ENCODE assay signal across 28 mouse cellular contexts in genomic region chr2:21793156-21793555, GRCm38 (mm10).
DNase-seq lines count a peak whose midpoint lies in the region; ATAC-seq lines count a peak whose summit lies in the region.
"Had no signal": no experiment of that assay in that cellular context is flagged by ENCODE, and none has a peak within 500 bp of the region (broad histone marks: within the 10 kb centered on the region; RNA-seq: fewer than 3 reads in every experiment).

No protein-coding gene starts in this region.

- H3K27me3 ChIP-seq in hindbrain, embryonic 14.5 days (ENCODE audit: control insufficient read depth, insufficient read depth, low read length): no peaks in the 10 kb centered on the region
- H3K27me3 ChIP-seq in hindbrain, embryonic 11.5 days (ENCODE audit: control insufficient read depth, insufficient read depth, low read length): no peaks in the 10 kb centered on the region
- H3K27me3 ChIP-seq: embryonic facial prominence, embryonic 12.5 days; embryonic facial prominence, embryonic 15.5 days; heart, embryonic 15.5 days had no signal

- no peak for DNase-seq in hindbrain, embryonic 14.5 days (ENCODE audit: low spot score)
- no peak for DNase-seq in hindbrain, embryonic 11.5 days (ENCODE audit: low spot score)
- DNase-seq in Muller cell, postnatal 12 days (ENCODE audit: inconsistent ontology term): peak; percentile 68
- DNase-seq in ZHBTc4 (ENCODE audit: low read depth, low spot score): peak; percentile 28
- no peak for DNase-seq in gastrocnemius, postnatal 4 days (ENCODE audit: low spot score in 2 of 2)
- DNase-seq in heart, adult 11 months: no peak
- DNase-seq: adrenal gland, adult 2 months; adrenal gland, postnatal 14 days; cerebellum, adult 11 months; cerebellum, adult 2 months; cerebellum, adult 9-11 months; cerebellum, postnatal 25 days; forebrain, postnatal 0 days; gastrocnemius, adult 2 months; gastrocnemius, postnatal 14 days; heart, postnatal 10 days; heart, postnatal 36 days; kidney, adult 2 months had no signal

- H3K4me1 ChIP-seq in hindbrain, embryonic 14.5 days (replicated peaks; ENCODE audit: control insufficient read depth, insufficient read depth, low read length): no peaks in the 10 kb centered on the region
- H3K4me1 ChIP-seq in hindbrain, embryonic 11.5 days (replicated peaks; ENCODE audit: control insufficient read depth, insufficient read depth, low read length): no peaks in the 10 kb centered on the region
- H3K4me1 ChIP-seq: embryonic facial prominence, embryonic 12.5 days; embryonic facial prominence, embryonic 15.5 days; heart, embryonic 15.5 days; hindbrain, embryonic 10.5 days had no signal

- no peaks in the 10 kb centered on the region for H3K36me3 ChIP-seq in hindbrain, embryonic 14.5 days (replicated peaks; ENCODE audit: control insufficient read depth, insufficient read depth)
- H3K36me3 ChIP-seq in hindbrain, embryonic 11.5 days (ENCODE audit: control insufficient read depth, insufficient read depth, low read length): no peaks in the 10 kb centered on the region
- H3K36me3 ChIP-seq: embryonic facial prominence, embryonic 12.5 days; embryonic facial prominence, embryonic 15.5 days; G1E; heart, embryonic 15.5 days; hindbrain, embryonic 10.5 days had no signal

- ATAC-seq in hindbrain, embryonic 14.5 days (ENCODE audit: low FRiP score): 0 out of 2 replicates have a peak, but pooled peaks have one; percentile 31
- no peak for ATAC-seq in hindbrain, embryonic 11.5 days (ENCODE audit: low FRiP score)
- ATAC-seq: forebrain, embryonic 14.5 days; forebrain, postnatal 0 days; hindbrain, postnatal 0 days; inflammation-experienced regulatory T-cells, adult 6 months; intestine, postnatal 0 days had no signal

- no peak overlapping the region for H3K4me3 ChIP-seq in hindbrain, embryonic 14.5 days (replicated peaks; ENCODE audit: low read length)
- no peak overlapping the region for H3K4me3 ChIP-seq in hindbrain, embryonic 11.5 days (ENCODE audit: low read depth, low read length)
- H3K4me3 ChIP-seq: embryonic facial prominence, embryonic 12.5 days; embryonic facial prominence, embryonic 15.5 days; gastrocnemius, adult 2 months; heart, embryonic 15.5 days; hindbrain, embryonic 10.5 days had no signal

- no peak overlapping the region for H3K9ac ChIP-seq in hindbrain, embryonic 14.5 days
- no peak overlapping the region for H3K9ac ChIP-seq in hindbrain, embryonic 11.5 days (ENCODE audit: low read depth, low read length)
- H3K9ac ChIP-seq: embryonic facial prominence, embryonic 12.5 days; embryonic facial prominence, embryonic 15.5 days; forebrain, postnatal 0 days; heart, embryonic 15.5 days had no signal

- WGBS in hindbrain, embryonic 14.5 days: 79% methylated on average over 2 of the region's 2 CpGs
- WGBS in hindbrain, embryonic 11.5 days: 86% methylated on average over 2 of the region's 2 CpGs

- H3K4me2 ChIP-seq in hindbrain, embryonic 14.5 days (replicated peaks): no peak overlapping the region
- no peak overlapping the region for H3K4me2 ChIP-seq in hindbrain, embryonic 11.5 days (replicated peaks; ENCODE audit: low read depth, low read length)
- H3K4me2 ChIP-seq: embryonic facial prominence, embryonic 12.5 days; embryonic facial prominence, embryonic 15.5 days; heart, embryonic 11.5 days; heart, embryonic 15.5 days had no signal

- no peaks in the 10 kb centered on the region for H3K9me3 ChIP-seq in hindbrain, embryonic 14.5 days (ENCODE audit: control insufficient read depth, low read length)
- H3K9me3 ChIP-seq in hindbrain, embryonic 11.5 days (ENCODE audit: control insufficient read depth, low read length): no peaks in the 10 kb centered on the region
- H3K9me3 ChIP-seq: embryonic facial prominence, embryonic 12.5 days; embryonic facial prominence, embryonic 15.5 days; G1E; heart, embryonic 15.5 days; hindbrain, embryonic 10.5 days had no signal

- no peak overlapping the region for H3K27ac ChIP-seq in hindbrain, embryonic 14.5 days
- H3K27ac ChIP-seq in hindbrain, embryonic 11.5 days (ENCODE audit: low read depth, low read length): no peak overlapping the region
- H3K27ac ChIP-seq: embryonic facial prominence, embryonic 12.5 days; embryonic facial prominence, embryonic 15.5 days; gastrocnemius, adult 2 months; heart, embryonic 15.5 days; hindbrain, embryonic 10.5 days; hindbrain, postnatal 0 days had no signal

Comparison
In these comparisons a context has a peak if more than half of its experiments do, and no peak if none do; other contexts are left out.
1. DNase-seq: peak in Muller cell, postnatal 12 days (single experiment) and ZHBTc4 (single experiment); none in hindbrain, embryonic 14.5 days (single experiment), hindbrain, embryonic 11.5 days (single experiment), gastrocnemius, postnatal 4 days (0 of 2) and heart, adult 11 months (single experiment).